Mouse (Mus musculus) mouse trophoblast stem cell (cell line): ENCODE data around the gene Ect2.

ENCODE experiments used
- in situ Hi-C, 2 experiments: fragments of 300-500 bp; cut with MseI, MboI; formaldehyde crosslinking; loops; 2 replicates in 1 of 2; 3 replicates in 1 of 2; pipeline ENCODE4 v1.15.1; 2025

Gene Ect2

DNA sequence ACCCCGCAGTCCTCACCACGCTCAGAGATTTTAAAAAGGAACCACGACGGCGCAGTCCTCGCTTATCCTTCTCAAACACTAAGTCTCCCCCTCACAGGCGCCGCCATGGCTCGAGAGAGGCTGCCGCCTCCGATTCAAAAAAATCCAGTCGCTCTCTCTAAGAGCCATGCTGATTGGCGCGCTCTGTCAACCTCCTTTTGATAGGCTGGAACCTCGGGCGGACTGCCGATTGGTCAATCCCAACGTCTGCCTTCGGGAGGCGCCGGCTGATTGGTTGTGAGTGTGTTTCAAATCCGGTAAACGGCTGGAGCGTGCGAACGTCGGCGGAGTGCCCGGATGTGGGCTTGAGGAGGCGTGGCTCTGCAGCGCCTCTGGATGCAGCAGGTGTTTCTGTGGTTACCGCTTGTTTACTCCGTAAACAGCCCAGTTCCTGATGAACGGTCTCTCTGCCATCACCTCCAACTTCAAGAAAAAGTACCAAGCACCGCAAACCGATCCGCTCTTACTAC is at the start of gene Ect2:
Gene Ect2 (minus strand): TSS at position 178 of the 509 bp plus-strand sequence.
- in situ Hi-C loops: no loop called here

DNA sequence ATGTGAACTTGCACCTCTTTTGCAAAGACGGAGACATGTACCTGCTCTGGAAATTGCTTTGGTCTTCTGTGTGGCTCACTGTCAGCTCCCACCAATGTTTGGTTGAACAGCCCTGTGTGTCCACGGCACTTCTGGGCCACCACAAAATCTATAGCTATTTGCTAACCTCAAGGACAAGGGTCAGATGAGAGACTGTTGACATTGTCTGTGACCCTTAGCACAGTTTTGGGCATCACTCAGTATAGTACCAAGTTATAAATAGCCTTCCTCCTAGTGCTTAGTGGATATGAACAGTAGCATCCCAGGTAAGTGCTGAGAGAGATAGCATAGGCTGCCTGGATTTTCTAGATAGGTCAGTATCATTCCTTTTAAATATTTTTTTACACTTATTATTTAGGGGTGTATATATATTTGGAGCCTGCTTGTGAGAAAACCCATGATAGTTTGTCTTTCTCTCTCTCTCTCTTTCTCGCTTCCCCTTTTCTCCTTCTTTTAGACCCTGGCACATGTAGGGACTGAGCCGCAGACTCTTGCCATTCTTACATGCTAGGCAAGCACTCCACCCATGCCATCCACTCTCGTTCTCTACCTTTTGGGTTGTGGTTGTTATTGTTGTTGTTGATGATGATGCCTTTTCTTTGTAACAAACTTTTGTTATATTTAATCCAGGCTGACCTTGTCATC is 48.2 kb upstream of the Ect2 start:
- in situ Hi-C loops: no loop called here

DNA sequence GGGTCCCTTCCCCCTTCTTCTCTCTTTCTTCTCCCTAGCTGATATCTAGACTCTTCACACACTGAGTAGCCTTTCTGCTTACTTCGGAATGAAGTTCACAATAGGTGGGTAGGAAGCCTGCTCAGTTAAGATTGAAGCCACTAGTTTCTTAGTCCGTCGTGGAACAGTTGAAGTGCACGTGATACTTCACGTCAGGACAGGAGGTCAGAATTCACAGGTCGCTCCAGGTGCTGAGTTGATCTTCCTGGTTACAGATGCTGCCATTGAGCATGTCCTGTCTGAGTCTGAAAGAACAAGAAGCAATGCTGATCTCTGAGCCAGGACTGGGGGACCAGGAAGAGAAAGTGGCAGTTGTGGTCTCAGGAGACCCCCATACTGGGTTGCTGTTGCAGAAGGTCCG is 45.4 kb upstream of the Ect2 start:
- in situ Hi-C loops: no loop called here

DNA sequence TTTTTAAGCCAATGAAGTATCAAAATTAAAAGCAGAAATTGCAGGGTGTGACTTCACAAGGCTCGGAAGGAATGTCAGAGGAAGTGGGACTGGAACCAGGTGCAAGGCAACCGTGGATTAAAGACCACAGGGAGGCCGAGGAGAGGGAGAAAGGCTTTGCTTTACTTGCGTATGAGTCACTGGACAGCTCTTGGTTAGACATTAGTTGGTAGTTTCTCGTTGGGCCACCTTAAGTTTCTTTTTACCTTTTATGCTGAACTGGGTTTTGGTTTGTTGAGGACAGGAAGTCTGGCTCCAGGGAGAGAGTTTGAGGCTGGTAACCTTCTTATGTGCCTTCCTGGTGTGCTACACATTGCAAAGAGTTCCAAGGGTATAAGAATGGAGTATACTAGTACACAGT is 44.1 kb upstream of the Ect2 start:
- in situ Hi-C loops: no loop called here

DNA sequence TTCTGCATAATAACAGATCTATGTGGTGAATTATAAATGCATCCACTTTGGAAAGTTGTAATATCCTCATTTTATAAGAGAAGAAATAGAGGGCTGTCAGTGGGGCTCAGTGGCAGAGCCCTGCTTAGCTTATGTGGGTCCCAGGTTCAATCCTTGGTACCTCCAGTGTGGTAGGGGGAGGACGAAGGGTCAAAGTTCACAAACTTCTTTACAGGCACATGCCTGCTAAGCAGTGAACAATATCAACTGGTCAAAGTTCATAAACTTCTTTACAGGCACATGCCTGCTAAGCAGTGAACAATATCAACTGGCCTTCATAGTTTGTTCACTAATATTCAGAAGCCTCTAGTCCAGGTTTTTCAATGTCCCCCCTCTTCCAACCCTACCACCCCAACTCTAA is 42.9 kb upstream of the Ect2 start:
- in situ Hi-C loops: no loop called here

DNA sequence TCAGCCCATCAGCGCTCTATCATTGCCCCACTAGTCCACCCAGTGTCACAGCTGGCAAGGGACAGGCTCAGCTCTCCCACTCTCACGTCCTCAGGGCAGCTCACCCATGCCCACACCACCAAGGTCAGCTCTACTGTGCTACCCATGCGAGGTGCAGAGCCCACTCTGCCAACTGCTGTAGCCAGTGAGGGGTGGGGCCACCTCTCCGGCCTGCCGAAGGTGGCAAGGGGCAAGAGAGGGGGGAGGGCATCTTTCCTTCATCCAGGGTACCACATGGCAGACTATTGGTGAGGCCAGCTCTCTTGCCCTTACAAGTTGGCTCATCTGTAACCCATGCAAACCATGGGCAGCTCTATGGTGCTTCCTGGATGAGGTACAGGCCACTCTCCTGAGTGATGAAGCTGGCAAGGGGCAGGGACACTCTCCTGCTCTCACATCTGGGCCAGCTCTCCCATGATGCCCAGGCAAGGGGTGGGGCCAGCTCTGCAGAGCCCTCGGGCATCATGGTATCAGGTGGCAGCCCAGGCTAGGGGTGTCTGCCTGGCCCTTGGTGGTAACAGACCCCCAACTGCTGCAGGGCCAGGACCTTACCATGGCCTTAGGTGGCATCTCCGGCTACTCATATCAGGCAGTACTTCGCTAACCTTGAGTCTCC is 42.0 kb upstream of the Ect2 start:
- in situ Hi-C loops: no loop called here

DNA sequence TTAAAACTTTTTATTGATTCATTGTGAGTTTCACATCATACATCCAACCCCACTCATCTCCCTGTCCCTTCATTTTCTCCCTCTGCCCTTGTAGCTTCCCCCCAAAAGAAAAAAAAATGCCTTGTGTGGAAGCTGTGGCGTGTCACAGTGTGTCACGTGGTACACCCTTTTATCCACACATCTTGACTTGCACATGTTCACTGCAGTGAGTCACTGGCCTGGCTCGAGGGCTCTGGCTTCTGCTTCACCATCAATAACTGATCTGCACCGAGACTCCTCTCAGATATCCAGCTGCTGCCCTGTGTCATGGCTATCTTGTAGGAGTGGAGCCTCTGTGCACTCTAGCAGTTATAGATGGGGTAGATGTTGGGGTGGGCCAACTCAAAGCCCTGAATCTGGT is 41.5 kb upstream of the Ect2 start:
- in situ Hi-C loops: no loop called here

DNA sequence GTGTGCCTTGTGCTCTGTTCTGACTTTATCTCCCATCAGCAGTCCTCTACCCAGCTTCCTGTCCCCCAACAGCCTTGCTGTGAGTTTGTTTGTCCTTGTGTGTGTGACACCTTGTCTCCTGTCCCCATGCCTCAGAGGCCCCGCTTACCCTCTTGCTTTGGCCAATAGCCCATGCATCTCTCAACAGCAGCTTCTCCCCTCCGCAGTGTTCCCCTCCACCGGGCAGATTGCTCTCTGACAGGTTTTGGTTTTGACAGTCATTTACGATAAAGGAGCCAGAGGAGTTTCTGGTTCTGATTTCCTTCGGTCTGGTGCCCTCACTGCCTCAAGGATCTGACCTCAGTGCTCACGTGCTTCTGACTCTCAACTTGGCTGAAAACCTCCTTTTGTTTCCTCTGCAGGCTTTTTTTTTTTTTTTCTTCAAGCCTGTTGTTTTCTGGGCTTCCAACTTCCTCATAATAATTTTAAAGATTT is 40.2 kb upstream of the Ect2 start:
- in situ Hi-C loops: no loop called here

DNA sequence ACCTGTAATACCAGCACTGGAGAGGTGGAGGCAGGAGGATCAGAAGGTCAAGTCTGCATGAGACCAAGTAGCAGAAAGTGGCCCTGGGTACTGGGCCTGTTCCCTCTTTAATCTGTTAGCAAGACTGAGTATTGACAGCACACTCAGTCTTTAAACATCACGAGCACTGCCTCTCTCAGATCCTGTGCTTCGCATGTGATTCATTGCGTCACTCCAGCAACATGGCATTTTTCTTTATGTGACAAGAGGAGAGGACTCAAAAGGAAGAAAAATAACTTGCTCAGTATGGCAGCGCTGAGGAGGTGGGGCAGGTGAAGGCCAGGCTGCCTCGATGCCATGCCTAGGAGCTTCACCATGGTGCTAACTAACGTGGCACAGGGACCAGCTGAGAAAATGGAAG is 38.2 kb upstream of the Ect2 start:
- in situ Hi-C loops: no loop called here

DNA sequence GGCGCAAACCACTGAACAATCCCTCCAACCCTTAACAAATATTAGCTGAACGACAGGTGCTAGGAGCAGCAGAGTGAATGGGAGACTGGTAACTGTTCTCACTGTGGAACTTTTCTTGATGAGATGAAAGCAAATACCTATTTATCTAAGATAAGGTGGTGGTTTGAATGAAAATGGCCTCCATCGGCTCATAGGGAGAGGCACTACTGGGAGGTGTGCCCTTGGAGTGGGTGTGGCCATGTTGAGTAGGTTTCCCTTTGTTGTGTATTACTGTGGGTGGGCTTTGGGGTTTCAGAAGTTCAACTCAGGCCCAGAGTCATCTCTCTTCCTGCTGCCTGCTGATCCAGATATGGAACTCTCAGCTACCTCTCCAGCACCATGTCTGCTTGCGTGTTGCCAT is 37.2 kb upstream of the Ect2 start:
- in situ Hi-C loops: no loop called here

DNA sequence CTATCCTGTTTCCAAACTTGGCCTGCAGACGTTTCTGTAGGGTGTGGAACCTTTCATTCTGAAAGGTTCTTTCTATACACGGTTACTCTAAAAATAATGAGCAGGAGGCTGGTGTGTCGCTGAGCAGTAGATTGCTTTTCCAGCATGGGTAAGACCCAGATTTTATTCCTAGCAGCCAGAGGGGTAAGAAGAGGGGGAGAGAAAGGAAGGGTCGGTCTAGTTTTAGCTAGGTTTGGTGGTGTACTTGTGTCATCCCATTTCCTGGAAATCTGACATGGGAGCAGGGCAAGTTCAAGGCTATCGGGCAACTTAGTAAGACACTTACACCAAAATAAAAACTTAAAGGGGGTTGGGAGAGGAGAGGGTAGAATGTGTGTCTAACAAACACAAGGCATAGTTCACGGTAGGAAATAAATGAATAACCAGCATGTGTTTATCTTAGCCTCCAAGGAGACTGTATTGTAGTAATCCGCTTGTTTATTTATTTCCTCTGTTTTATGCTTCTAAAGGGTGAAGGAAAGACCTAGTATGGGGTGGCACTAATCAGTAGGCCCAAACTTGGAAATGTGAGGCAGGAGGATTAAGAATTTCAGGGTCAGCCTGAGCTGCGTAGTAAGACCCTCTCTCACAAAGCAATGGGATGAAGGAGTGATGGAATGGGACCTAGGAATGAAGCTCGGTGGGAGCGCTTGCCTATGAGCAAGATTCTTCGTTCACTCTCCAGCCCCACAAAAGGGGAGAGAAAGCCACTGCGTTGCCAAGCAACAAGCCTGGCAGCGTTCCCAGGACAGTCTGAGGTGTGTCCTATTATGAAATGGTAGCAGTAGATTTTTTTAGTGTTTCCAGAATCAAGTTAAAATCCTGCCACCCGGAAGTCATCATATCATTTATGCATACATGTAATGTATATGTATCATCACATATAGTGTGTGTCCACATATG is 35.9 kb upstream of the Ect2 start:
- in situ Hi-C loops: loop anchor here in 1 of 2 experiments (5.0 kb wide), 1 partner anchor 43 kb away; no protein-coding TSS in a partner anchor

DNA sequence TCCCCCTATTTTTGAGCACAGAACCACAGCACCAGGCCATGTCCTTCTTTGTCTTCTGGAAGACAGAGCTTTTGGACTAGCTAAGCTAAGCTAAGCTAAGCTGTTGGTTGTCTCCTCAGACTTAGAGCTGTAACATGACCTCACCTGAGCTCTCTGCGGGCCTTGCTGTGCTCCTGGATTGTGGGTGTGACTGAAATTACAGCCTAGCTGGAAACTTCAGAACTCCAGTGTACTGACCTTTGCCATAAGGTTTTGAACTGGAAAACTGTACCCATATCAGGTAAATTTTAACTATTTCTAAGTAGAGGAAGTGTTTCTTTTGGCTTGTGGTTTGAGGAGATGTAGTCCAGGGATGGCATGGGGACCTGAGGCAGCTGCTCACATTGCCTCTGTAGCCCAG is 34.7 kb upstream of the Ect2 start:
- in situ Hi-C loops: loop anchor here in 1 of 2 experiments (5.0 kb wide), 1 partner anchor 44 kb away; no protein-coding TSS in a partner anchor

DNA sequence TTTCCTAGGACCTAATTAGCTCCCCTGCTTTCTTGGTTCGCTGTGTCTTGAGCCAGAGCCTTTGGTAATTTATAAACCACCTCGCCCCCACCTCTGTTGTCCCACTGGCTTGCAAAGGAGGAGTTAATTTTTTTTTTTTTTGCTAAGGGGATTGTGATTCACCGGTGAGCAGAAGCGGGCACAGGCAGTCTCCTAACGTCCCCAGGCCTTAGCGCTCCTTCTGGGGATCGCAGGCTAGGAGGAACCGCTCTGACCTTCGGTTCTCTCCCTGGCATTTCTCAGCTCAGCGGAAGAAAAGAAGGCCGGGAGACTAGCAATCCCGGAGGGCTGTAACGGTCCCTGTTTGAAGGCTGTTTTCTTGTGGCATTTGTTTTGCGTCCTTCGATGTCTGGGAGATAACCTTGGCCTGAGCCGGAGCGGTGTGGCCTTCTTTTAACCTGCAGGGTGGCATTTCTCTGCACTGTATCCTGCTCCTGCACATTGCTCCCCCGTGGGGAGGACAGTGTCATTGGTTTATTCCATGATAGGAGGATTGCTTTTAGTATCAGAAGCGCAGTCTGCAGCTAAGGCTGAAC is 30.0 kb upstream of the Ect2 start:
- in situ Hi-C loops: loop anchor here in 1 of 2 experiments (5.0 kb wide), 1 partner anchor 54 kb away; no protein-coding TSS in a partner anchor

DNA sequence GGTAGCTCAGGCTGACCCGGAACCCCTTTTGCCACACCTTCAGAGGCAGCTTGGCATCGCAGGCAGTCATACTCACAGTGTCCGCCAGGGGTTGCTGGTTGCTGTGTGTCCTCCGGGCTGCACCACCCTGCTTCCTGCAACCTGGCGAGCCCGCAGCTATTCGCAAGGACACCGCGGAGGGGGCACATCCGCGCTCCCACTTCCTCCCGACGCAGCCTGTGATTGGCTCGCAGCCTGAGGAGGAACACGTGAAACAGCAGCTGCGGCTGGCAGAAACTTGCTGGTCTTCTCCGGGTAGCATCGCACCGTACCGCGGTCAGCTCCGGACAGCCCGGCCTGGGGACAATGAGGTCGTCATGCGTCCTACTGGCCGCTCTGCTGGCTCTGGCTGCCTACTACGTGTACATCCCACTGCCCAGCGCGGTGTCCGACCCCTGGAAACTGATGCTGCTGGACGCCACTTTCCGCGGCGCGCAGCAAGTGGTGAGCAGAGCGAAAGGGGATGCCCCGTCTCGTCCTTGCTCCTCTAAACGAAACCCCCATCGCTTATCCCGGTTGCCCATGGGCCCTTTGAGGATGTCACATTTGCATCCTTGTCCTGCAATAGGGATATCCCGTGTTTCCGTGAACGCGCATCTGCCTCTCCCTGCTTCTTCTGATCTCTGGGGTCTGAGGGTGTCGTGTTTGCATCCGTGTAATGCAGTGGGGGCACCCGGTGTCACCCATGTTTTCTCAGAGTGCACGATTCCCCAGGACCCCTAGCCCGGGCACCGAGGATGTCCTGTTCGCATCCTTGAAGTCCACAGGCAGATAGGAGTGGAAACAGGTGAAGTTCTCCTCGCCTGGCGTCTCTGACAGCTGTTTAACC is 29.3 kb upstream of the Ect2 start, which contains the start of gene Nceh1:
Gene Nceh1 (plus strand): TSS at position 233 of the 868 bp plus-strand sequence.
- in situ Hi-C loops: loop anchor here in 1 of 2 experiments (5.0 kb wide), 1 partner anchor 54 kb away; no protein-coding TSS in a partner anchor

DNA sequence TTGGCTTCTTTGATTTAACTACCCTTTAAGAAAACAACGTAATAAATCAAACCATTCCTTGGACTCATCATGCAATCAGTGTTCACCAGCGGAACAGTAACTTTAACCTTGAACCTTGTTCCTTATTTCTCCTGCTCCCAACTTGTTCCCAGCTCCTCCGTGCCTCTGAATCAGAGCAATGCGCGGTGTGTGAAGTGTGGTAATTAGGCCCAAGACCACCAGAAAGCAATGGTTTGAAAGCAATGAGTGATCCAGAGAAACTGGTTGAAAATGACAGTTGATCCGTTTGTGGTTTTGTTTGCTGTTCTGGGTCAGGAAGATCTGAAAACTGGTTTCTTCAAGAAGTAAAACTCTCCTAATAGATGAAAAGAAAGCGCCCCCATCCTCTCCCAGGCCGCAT is 26.0 kb upstream of the Ect2 start:
- in situ Hi-C loops: loop anchor here in 1 of 2 experiments (5.0 kb wide), 1 partner anchor 58 kb away; no protein-coding TSS in a partner anchor

DNA sequence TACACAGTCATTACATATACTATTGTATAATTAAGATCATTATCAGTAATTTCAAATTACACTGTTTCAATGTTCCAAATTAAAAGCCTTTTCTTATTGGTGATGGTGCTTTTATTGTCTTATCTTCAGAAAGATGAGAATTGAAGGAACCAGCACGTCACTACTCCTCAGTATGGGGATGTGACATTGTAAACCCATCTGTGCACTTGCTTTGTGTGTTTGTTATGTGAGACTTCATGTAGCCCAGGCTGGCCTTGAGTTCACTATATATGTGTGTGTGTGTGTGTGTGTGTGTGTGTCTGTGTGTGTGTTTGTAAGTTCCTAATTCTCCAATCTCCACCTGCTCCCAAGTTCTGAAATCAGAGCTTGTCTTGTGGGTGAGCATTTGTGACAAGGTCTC is 16.6 kb upstream of the Ect2 start:
- in situ Hi-C loops: no loop called here

DNA sequence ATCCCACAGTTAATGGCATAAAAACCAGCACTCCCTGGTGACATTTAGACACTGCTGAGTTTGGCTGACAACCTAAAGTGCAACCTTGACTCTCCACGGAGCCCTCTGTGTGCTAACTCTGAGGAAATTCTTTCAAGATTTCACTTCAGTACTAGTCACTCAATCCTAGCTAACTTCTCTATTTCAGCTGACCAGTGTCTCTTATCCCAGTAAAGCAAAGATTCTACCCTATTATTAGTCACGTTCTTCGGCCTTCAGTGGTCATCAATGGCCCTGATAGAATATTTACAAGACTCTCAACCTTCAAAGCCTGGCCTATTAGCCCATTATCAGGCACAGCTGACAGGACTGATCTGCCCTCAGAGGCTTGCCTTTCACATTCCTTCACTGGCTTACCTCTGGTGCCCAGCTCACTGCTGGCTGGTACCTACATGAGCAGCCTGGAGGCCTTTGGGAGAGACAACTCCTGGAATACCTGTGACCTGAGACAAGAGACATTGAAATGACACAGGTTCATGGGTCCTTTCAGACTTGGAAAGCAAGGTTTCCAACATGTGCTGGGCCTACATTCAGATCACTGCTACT is 11.9 kb upstream of the Ect2 start:
- in situ Hi-C loops: no loop called here

DNA sequence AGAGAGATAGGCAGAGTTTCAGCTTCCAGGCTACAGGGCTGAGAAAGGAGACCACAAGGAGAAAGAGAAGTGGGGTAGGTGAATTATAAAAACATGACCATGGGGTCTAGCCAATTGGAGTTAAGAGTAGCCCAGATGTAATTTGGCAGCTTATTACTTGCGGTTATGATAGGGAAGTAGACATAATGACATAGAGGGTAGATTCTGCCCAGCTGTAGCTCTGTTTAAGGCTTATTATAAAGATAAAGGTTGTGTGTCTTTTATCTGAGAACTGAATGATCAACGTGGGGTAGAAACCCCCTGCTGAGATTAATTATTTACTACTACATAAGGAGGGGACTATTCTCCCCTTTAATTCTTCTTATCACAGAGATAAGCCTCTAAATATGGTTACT is 8.7 kb upstream of the Ect2 start:
- in situ Hi-C loops: no loop called here

DNA sequence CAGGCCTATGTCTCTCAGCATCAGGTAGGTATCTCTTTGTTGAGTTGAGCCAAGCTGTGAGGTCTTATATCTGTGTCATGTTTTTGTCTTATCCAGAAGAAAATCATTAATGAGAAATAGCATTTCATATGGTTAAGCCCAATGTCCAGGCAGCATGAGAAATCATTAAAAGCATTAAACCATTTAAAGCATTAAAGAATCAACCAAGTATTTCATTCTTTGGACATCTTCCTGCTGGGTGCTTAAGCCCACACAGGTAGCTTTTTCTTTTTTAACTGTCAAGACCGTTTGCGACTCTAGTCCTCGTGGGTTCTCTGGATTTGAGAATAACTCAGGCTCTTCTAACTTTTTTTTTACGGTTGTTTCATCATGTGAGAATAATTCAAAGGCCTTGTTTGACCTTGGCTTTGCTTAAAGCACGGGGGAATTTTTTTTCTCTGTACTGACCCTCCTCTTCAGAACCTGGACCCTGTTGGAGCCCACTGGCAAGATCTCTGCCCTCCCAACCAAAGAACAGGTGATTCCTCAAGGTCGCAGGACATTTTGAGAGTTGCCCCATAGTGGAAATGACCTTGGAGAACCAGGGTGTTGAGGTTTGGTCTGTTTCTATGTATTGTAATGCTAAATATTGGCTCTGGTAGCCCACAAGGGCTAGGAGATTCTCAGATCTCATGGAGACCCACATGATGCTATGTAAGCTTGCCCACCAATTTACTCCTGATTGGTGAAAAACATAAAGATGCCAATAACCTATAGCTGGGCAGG is 8.1 kb upstream of the Ect2 start:
- in situ Hi-C loops: no loop called here
